Mouse (Mus musculus) thymus, adult 2 months (tissue): ENCODE data around the gene Psmc3. TPM values are rescaled to one million over a fixed set of nuclear protein-coding genes. Genes with fewer than 3 reads are reported as not detected.
"Not testable (repeated sequence)": the region's sequence is repeated elsewhere in the genome, so short reads cannot be mapped to it uniquely, and the experiment has no call there.

Experiments used
- DNase-seq: peaks from one replicate; pipeline ENCODE4 v3.0.0; 2021
- H3K27ac ChIP-seq: fragments of 200-500 bp; 2 replicates; pipeline ENCODE4 v1.5.1; 2012; ENCODE audit warnings: low read length, control low read depth; ENCODE audit not compliant: control insufficient read depth, insufficient read depth
- H3K27me3 ChIP-seq: fragments of 200-500 bp; 2 replicates; pipeline ENCODE4 v1.6.1; 2012; ENCODE audit warnings: mild to moderate bottlenecking, low read length, moderate library complexity, mixed read lengths; ENCODE audit not compliant: control insufficient read depth, insufficient read depth
- H3K36me3 ChIP-seq: fragments of 200-500 bp; 2 replicates; pipeline ENCODE4 v1.6.1; 2012; ENCODE audit warnings: mild to moderate bottlenecking, low read length, moderate library complexity; ENCODE audit not compliant: control insufficient read depth, insufficient read depth
- H3K4me1 ChIP-seq: fragments of 200-500 bp; replicated peaks from 2 replicates; pipeline ENCODE4 v1.6.1; 2012; ENCODE audit warnings: low read length; ENCODE audit not compliant: control insufficient read depth, insufficient read depth
- H3K4me3 ChIP-seq: fragments of 200-500 bp; 2 replicates; pipeline ENCODE4 v1.5.1; 2012; ENCODE audit warnings: mild to moderate bottlenecking, low read length, control low read depth, moderate library complexity; ENCODE audit not compliant: control insufficient read depth, insufficient read depth
- CTCF ChIP-seq: fragments of 200-500 bp; IDR thresholded peaks from 2 replicates; pipeline ENCODE4 v1.5.1; 2012; ENCODE audit warnings: mild to moderate bottlenecking, control low read depth, low read length, moderate library complexity, borderline replicate concordance; ENCODE audit not compliant: control insufficient read depth, poor library complexity, insufficient read depth; ENCODE audit errors: extremely low read depth
- POLR2A ChIP-seq: fragments of 200-500 bp; IDR thresholded peaks from 2 replicates; pipeline ENCODE4 v1.6.1; 2012; ENCODE audit warnings: mild to moderate bottlenecking, low read length, control low read depth, moderate library complexity; ENCODE audit not compliant: control insufficient read depth, poor library complexity, insufficient read depth; ENCODE audit errors: extremely low read depth
- WGBS: fragments of 180-500 bp; shearing (Covaris S2); methylation state at CpG from one replicate; pipeline ENCODE4 v1.1.7; 2018; 5-methylcytosine and 5-hydroxymethylcytosine counted together
- polyA plus RNA-seq: library from polyadenylated mRNA; depleted of rRNA; stranded (reverse); fragments of >200 nt; gene quantifications from 2 replicates; pipeline ENCODE4 v1.2.3, GENCODE M21; 2012

The Psmc3 gene
- polyA plus RNA-seq, 1 experiment, result 114 TPM

GRCm38 (mm10) chr2:91109807-91110385 lies 56.1 kb downstream of the Psmc3 start:
- TF ChIP-seq POLR2A, result no peak
- TF ChIP-seq CTCF, result no peak
- Histone ChIP-seq H3K36me3 (no peaks in the 10 kb centered on the region), H3K4me3 (no peak overlapping the region), H3K4me1 (no peaks in the 10 kb centered on the region), H3K27ac (no peak overlapping the region), H3K27me3 (no peaks in the 10 kb centered on the region)
- 94% methylated on average over 5 of the region's 5 CpGs for WGBS
- no peak for DNase-seq

DNA sequence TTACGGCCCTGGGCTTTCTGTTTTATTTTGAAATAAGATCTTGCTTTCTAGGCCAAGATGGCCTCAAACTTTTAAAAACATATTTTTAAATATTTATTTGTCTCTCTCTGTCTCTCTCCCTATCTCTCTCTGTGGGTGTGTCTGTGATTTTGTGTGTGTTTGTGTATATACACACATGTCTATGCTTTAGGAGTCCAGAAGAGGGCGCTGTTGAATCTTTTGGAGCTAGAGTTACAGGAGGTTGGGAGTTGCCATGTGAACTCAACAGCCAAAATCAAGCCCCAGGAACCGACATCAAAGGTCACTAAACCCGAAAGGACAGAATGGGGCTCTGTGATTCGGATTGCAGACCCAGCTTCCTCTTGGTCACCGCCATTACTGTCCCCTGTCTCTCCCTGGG lies 56.6 kb downstream of the Psmc3 start:
- no peaks in the 10 kb centered on the region for H3K36me3 ChIP-seq
- no peak for DNase-seq

DNA sequence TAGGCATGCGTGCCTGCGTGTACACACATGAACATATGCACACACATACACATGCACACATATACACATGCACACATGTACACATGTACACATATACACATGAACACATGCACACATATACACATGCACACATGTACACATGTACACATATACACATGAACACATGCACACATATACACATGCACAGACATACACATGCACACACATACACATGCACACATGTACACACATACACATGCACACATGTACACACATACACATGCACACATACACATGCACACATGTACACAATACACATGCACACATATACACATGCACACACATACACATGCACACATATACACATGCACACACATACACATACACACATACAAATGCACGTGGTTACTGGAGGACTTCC lies 58.0 kb downstream of the Psmc3 start:
- H3K4me1 ChIP-seq, H3K27me3 ChIP-seq, H3K36me3 ChIP-seq, H3K4me3 ChIP-seq, DNase-seq, H3K27ac ChIP-seq: not testable (repeated sequence)
- 91% methylated on average over 3 of the region's 3 CpGs for WGBS

More for the DNA sequence above, 56.6 kb downstream of the Psmc3 start:
- Histone ChIP-seq H3K27ac (no peak overlapping the region), H3K27me3 (no peaks in the 10 kb centered on the region), H3K4me1 (no peaks in the 10 kb centered on the region), H3K4me3 (no peak overlapping the region)
- TF ChIP-seq CTCF (no peak), POLR2A (no peak)
- 89% methylated on average over 6 of the region's 6 CpGs for WGBS

GRCm38 (mm10) chr2:91112491-91112890 lies 58.7 kb downstream of the Psmc3 start:
- Histone ChIP-seq H3K4me3 (no peak overlapping the region), H3K36me3 (no peaks in the 10 kb centered on the region), H3K27me3 (no peaks in the 10 kb centered on the region), H3K27ac (no peak overlapping the region), H3K4me1 (no peaks in the 10 kb centered on the region)
- TF ChIP-seq CTCF (no peak), POLR2A (no peak)
- no peak for DNase-seq
- WGBS, result 89% methylated on average over 4 of the region's 4 CpGs

GRCm38 (mm10) chr2:91113334-91113733 lies 59.5 kb downstream of the Psmc3 start:
- Histone ChIP-seq H3K36me3 (no peaks in the 10 kb centered on the region), H3K4me1 (no peaks in the 10 kb centered on the region), H3K4me3 (no peak overlapping the region), H3K27ac (no peak overlapping the region), H3K27me3 (no peaks in the 10 kb centered on the region)
- no peak for DNase-seq
- TF ChIP-seq POLR2A (no peak), CTCF (no peak)
- WGBS, result 61% methylated on average over 10 of the region's 10 CpGs

- Histone ChIP-seq H3K36me3 (no peaks in the 10 kb centered on the region), H3K27me3 (no peaks in the 10 kb centered on the region), H3K4me1 (no peaks in the 10 kb centered on the region), H3K27ac (no peak overlapping the region), H3K4me3 (no peak overlapping the region)
- WGBS, result 92% methylated on average over 6 of the region's 6 CpGs
- TF ChIP-seq CTCF (no peak), POLR2A (no peak)
- no peak for DNase-seq
These were observed 60.0 kb downstream of the Psmc3 start for GRCm38 (mm10) chr2:91113852-91114251.
